Mouse (Mus musculus) E14TG2a.4 (cell line): Measurements from ENCODE around the gene Trmu.

Experiments used
- H3K27me3 ChIP-seq: 2 replicates; pipeline ENCODE4 v1.6.1; 2014; ENCODE audit warnings: low read length, control low read depth; ENCODE audit not compliant: insufficient read depth
- H3K36me3 ChIP-seq: 2 replicates; pipeline ENCODE4 v1.6.1; 2014; ENCODE audit warnings: low read length, control low read depth; ENCODE audit not compliant: insufficient read depth
- H3K4me1 ChIP-seq: replicated peaks from 2 replicates; pipeline ENCODE4 v1.6.1; 2014; ENCODE audit warnings: low read depth, low read length, control low read depth
- H3K4me3 ChIP-seq: replicated peaks from 2 replicates; pipeline ENCODE4 v1.5.1; 2014; ENCODE audit warnings: mild to moderate bottlenecking, low read length
- H3K9me3 ChIP-seq: 2 replicates; pipeline ENCODE4 v1.6.1; 2014; ENCODE audit warnings: low read length, control low read depth
- CTCF ChIP-seq: conservative IDR thresholded peaks from 2 replicates; pipeline ENCODE4 v1.5.1; 2014; ENCODE audit warnings: low read length
- NANOG ChIP-seq: IDR thresholded peaks from 2 replicates; pipeline ENCODE4 v1.6.1; 2014; ENCODE audit warnings: borderline replicate concordance, low read length, mixed read lengths
- POU5F1 ChIP-seq: IDR thresholded peaks from 2 replicates; pipeline ENCODE4 v1.6.1; 2014; ENCODE audit warnings: low read length, borderline replicate concordance

Gene Trmu

GRCm38 (mm10) chr15:85935627-85936049, 56.5 kb downstream of the Trmu start:
- Histone ChIP-seq H3K27me3 (no peaks in the 10 kb centered on the region), H3K9me3 (no peaks in the 10 kb centered on the region), H3K36me3 (peaks cover 7% of the 10 kb centered on the region; the same call in 1 of the 2 replicates), H3K4me1 (peaks cover 18% of the 10 kb centered on the region), H3K4me3 (no peak overlapping the region)
- TF ChIP-seq CTCF (no peak), POU5F1 (no peak), NANOG (no peak)
